Mouse (Mus musculus) liver, embryonic 12.5 days (tissue): ENCODE data around the gene Cdca3. TPM values are rescaled to one million over a fixed set of nuclear protein-coding genes. Genes with fewer than 3 reads are reported as not detected.
"Not testable (repeated sequence)": the region's sequence is repeated elsewhere in the genome, so short reads cannot be mapped to it uniquely, and the experiment has no call there.

Experiments used
- ATAC-seq: fragments of 200-750 bp; cut with Nextera tagmentation; 2 replicates; pipeline ENCODE4 v1.8.0; 2017; ENCODE audit warnings: moderate number of reproducible peaks, mild to moderate bottlenecking, moderate library complexity
- H3K27ac ChIP-seq: fragments of 300-500 bp; sonication (generic); 2 replicates; pipeline ENCODE4 v1.5.1; 2016; ENCODE audit warnings: mild to moderate bottlenecking
- H3K27me3 ChIP-seq: fragments of 300-500 bp; sonication (generic); replicated peaks from 2 replicates; pipeline ENCODE4 v1.6.1; 2016; ENCODE audit warnings: mild to moderate bottlenecking, moderate library complexity
- H3K36me3 ChIP-seq: fragments of 300-500 bp; sonication (generic); 2 replicates; pipeline ENCODE4 v1.6.1; 2016; ENCODE audit warnings: mild to moderate bottlenecking, moderate library complexity
- H3K4me1 ChIP-seq: fragments of 300-500 bp; sonication (generic); 2 replicates; pipeline ENCODE4 v1.6.1; 2016
- H3K4me2 ChIP-seq: fragments of 300-500 bp; sonication (generic); 2 replicates; pipeline ENCODE4 v1.6.1; 2016; ENCODE audit warnings: mild to moderate bottlenecking, moderate library complexity
- H3K4me3 ChIP-seq: fragments of 300-500 bp; sonication (generic); 2 replicates; pipeline ENCODE4 v1.5.1; 2016; ENCODE audit warnings: mild to moderate bottlenecking, moderate library complexity
- H3K9ac ChIP-seq: fragments of 300-500 bp; sonication (generic); 2 replicates; pipeline ENCODE4 v1.6.1; 2016; ENCODE audit warnings: mild to moderate bottlenecking, moderate library complexity
- H3K9me3 ChIP-seq: fragments of 300-500 bp; sonication (generic); replicated peaks from 2 replicates; pipeline ENCODE4 v1.6.1; 2016; ENCODE audit warnings: mild to moderate bottlenecking, moderate library complexity
- WGBS: fragments of 180-500 bp; shearing (Covaris S2); methylation state at CpG from one replicate; pipeline ENCODE4 v1.1.7; 2016; ENCODE audit not compliant: insufficient replicate concordance; 5-methylcytosine and 5-hydroxymethylcytosine counted together
- polyA plus RNA-seq: library from polyadenylated mRNA; unstranded; fragments of >200 nt; fragmentation: Nextera tagmentation; extraction: Ambion mirVana; gene quantifications from 2 replicates; pipeline ENCODE4 v1.2.1, GENCODE M21; 2016

The Cdca3 gene
- polyA plus RNA-seq, 1 experiment from 2014 or later = 193 TPM

GRCm38 (mm10) chr6:124817971-124818370 lies 11.4 kb upstream of the Cdca3 start:
- peaks cover 18% of the 10 kb centered on the region for H3K4me1 ChIP-seq
- H3K9ac ChIP-seq = no peak overlapping the region
- no peak overlapping the region for H3K4me3 ChIP-seq
- H3K4me2 ChIP-seq = no peak overlapping the region
- no peaks in the 10 kb centered on the region for H3K27me3 ChIP-seq
- H3K27ac ChIP-seq = no peak overlapping the region
- WGBS = 64% methylated on average over 8 of the region's 8 CpGs
- ATAC-seq = no peak
- no peaks in the 10 kb centered on the region for H3K9me3 ChIP-seq
- peaks cover 80% of the 10 kb centered on the region for H3K36me3 ChIP-seq

GRCm38 (mm10) chr6:124820891-124821290 lies 8.5 kb upstream of the Cdca3 start:
- H3K9ac ChIP-seq = no peak overlapping the region
- H3K36me3 ChIP-seq = peaks cover 99% of the 10 kb centered on the region
- no peak overlapping the region for H3K4me2 ChIP-seq
- no peak overlapping the region for H3K27ac ChIP-seq
- 0 out of 2 replicates have a peak, but pooled peaks cover under 1% of the 10 kb centered on the region for H3K4me1 ChIP-seq
- 72% methylated on average over 5 of the region's 5 CpGs for WGBS
- H3K4me3 ChIP-seq = no peak overlapping the region
- no peaks in the 10 kb centered on the region for H3K9me3 ChIP-seq
- no peaks in the 10 kb centered on the region for H3K27me3 ChIP-seq
- ATAC-seq = no peak

GRCm38 (mm10) chr6:124822049-124822448 lies 7.3 kb upstream of the Cdca3 start:
- H3K9ac ChIP-seq = no peak overlapping the region
- H3K4me2 ChIP-seq = no peak overlapping the region
- no peak overlapping the region for H3K27ac ChIP-seq
- WGBS = 92% methylated on average over 4 of the region's 4 CpGs
- H3K4me3 ChIP-seq = no peak overlapping the region
- peaks cover 100% of the 10 kb centered on the region for H3K36me3 ChIP-seq
- no peaks in the 10 kb centered on the region for H3K27me3 ChIP-seq
- ATAC-seq = no peak
- no peaks in the 10 kb centered on the region for H3K9me3 ChIP-seq
- H3K4me1 ChIP-seq = 0 out of 2 replicates have a peak, but pooled peaks cover 4% of the 10 kb centered on the region

GRCm38 (mm10) chr6:124828101-124828592 lies 1.2 kb upstream of the Cdca3 start:
- no peaks in the 10 kb centered on the region for H3K27me3 ChIP-seq
- WGBS = 16% methylated on average over 10 of the region's 10 CpGs
- peak overlapping the region; percentile 73 for H3K27ac ChIP-seq
- peaks cover 65% of the 10 kb centered on the region for H3K36me3 ChIP-seq
- H3K4me2 ChIP-seq = peak overlapping the region; percentile 95
- H3K4me3 ChIP-seq = peak overlapping the region; percentile 86
- ATAC-seq = no peak
- peaks cover 42% of the 10 kb centered on the region for H3K4me1 ChIP-seq
- H3K9me3 ChIP-seq = no peaks in the 10 kb centered on the region
- peak overlapping the region; percentile 65 for H3K9ac ChIP-seq

GRCm38 (mm10) chr6:124829799-124830700 lies 703 bp downstream of the Cdca3 start:
- peaks cover 65% of the 10 kb centered on the region for H3K36me3 ChIP-seq
- peak overlapping the region; percentile 83 for H3K4me2 ChIP-seq
- peaks cover 43% of the 10 kb centered on the region for H3K4me1 ChIP-seq
- H3K4me3 ChIP-seq = peak overlapping the region; percentile 86
- H3K27me3 ChIP-seq = no peaks in the 10 kb centered on the region
- WGBS = under 1% methylated on average over 38 of the region's 38 CpGs
- H3K9ac ChIP-seq = peak overlapping the region; percentile 88
- H3K27ac ChIP-seq = peak overlapping the region; percentile 92
- no peaks in the 10 kb centered on the region for H3K9me3 ChIP-seq
- ATAC-seq = peak; percentile 78

GRCm38 (mm10) chr6:124831199-124831598 lies 1.9 kb downstream of the Cdca3 start:
- 89% methylated on average over 4 of the region's 4 CpGs for WGBS

GRCm38 (mm10) chr6:124831649-124832048 lies 2.3 kb downstream of the Cdca3 start:
- Histone ChIP-seq H3K9ac (peak overlapping the region; percentile 88), H3K4me2 (peak overlapping the region; percentile 83), H3K27ac (no peak overlapping the region), H3K4me3 (peak overlapping the region; percentile 86), H3K27me3 (no peaks in the 10 kb centered on the region), H3K36me3 (peaks cover 56% of the 10 kb centered on the region), H3K9me3 (no peaks in the 10 kb centered on the region), H3K4me1 (peaks cover 46% of the 10 kb centered on the region)
- WGBS = 94% methylated on average over 8 of the region's 8 CpGs
- ATAC-seq = no peak

More at GRCm38 (mm10) chr6:124831199-124831598, 1.9 kb downstream of the Cdca3 start:
- Histone ChIP-seq H3K9ac (peak overlapping the region; percentile 88), H3K4me2 (peak overlapping the region; percentile 83), H3K4me1 (peaks cover 42% of the 10 kb centered on the region), H3K4me3 (peak overlapping the region; percentile 86), H3K36me3 (peaks cover 61% of the 10 kb centered on the region)
- not testable (repeated sequence) for H3K27ac ChIP-seq, ATAC-seq, H3K9me3 ChIP-seq, H3K27me3 ChIP-seq

GRCm38 (mm10) chr6:124834512-124835081 lies 5.2 kb downstream of the Cdca3 start:
- no peak overlapping the region for H3K9ac ChIP-seq
- H3K27me3 ChIP-seq = peaks cover 7% of the 10 kb centered on the region
- ATAC-seq = no peak
- H3K27ac ChIP-seq = no peak overlapping the region
- H3K36me3 ChIP-seq = peaks cover 46% of the 10 kb centered on the region
- no peak overlapping the region for H3K4me2 ChIP-seq
- H3K9me3 ChIP-seq = no peaks in the 10 kb centered on the region
- WGBS = 75% methylated on average over 6 of the region's 6 CpGs
- H3K4me1 ChIP-seq = peaks cover 31% of the 10 kb centered on the region
- no peak overlapping the region for H3K4me3 ChIP-seq

- Histone ChIP-seq H3K27ac (no peak overlapping the region), H3K4me3 (no peak overlapping the region), H3K36me3 (peaks cover 46% of the 10 kb centered on the region), H3K4me2 (no peak overlapping the region), H3K4me1 (peaks cover 40% of the 10 kb centered on the region), H3K27me3 (peaks cover 15% of the 10 kb centered on the region), H3K9ac (no peak overlapping the region), H3K9me3 (no peaks in the 10 kb centered on the region)
- ATAC-seq = no peak
- 78% methylated on average over 10 of the region's 10 CpGs for WGBS
Measured at GRCm38 (mm10) chr6:124835531-124835930, 6.2 kb downstream of the Cdca3 start.

GRCm38 (mm10) chr6:124836411-124836810 lies 7.1 kb downstream of the Cdca3 start:
- Histone ChIP-seq H3K27ac (no peak overlapping the region), H3K9me3 (no peaks in the 10 kb centered on the region), H3K4me2 (no peak overlapping the region), H3K4me1 (peaks cover 37% of the 10 kb centered on the region), H3K27me3 (peaks cover 18% of the 10 kb centered on the region), H3K4me3 (no peak overlapping the region), H3K9ac (no peak overlapping the region), H3K36me3 (peaks cover 43% of the 10 kb centered on the region)
- ATAC-seq = no peak
- WGBS = 76% methylated on average over 7 of the region's 7 CpGs

GRCm38 (mm10) chr6:124839805-124840204 lies 10.5 kb downstream of the Cdca3 start:
- Histone ChIP-seq H3K4me1 (peaks cover 18% of the 10 kb centered on the region), H3K36me3 (peaks cover 9% of the 10 kb centered on the region), H3K4me3 (no peak overlapping the region), H3K4me2 (no peak overlapping the region), H3K27ac (no peak overlapping the region), H3K27me3 (peaks cover 18% of the 10 kb centered on the region), H3K9ac (no peak overlapping the region), H3K9me3 (no peaks in the 10 kb centered on the region)
- WGBS = 21% methylated on average over 8 of the region's 8 CpGs
- ATAC-seq = no peak
